Mouse (Mus musculus): ENCODE measurements around the gene Gadd45b. TPM values are rescaled to one million over a fixed set of nuclear protein-coding genes. Genes with fewer than 3 reads are reported as not detected.

The Gadd45b gene
- 16.2 and 29.7 TPM in 2 replicates for polyA plus RNA-seq (2012; rRNA removed)

DNA sequence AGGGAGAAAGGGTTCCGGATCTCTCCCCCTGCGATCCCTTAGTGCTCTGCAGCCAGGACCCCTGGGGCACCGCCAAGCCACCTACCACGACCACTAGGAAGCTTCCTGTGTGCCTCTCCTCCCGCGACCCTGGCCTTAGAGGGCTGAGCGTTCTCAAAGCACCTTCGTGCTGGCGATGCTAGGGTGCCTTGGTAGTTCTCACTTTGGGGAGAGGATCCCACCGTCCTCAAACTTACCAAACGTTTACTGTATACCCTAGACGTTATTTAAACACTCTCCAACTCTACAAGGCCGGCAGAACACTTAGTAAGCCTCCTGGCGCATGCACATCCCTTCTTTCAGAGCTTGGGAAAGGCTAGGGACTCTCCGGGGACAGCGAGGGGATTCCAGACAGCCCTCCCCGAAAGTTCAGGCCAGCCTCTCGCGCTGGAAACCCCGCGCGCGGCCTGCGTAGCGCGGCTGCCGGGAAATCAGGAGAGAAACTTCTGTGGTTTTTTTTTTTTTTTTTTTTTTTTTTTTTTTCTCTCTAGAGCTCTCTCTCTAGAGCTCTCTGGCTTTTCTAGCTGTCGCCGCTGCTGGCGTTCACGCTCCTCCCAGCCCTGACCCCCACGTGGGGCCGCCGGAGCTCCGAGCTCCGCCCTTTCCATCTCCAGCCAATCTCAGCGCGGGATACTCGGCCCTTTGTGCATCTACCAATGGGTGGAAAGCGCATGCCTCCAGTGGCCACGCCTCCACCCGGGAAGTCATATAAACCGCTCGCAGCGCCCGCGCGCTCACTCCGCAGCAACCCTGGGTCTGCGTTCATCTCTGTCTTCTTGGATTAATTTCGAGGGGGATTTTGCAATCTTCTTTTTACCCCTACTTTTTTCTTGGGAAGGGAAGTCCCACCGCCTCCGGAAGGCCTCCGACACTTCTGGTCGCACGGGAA, at the start of gene Gadd45b:
Gene Gadd45b (plus strand): TSS at position 775 of the 928 bp plus-strand sequence.
- under 1% methylated on average over 56 of the region's 56 CpGs for WGBS

DNA sequence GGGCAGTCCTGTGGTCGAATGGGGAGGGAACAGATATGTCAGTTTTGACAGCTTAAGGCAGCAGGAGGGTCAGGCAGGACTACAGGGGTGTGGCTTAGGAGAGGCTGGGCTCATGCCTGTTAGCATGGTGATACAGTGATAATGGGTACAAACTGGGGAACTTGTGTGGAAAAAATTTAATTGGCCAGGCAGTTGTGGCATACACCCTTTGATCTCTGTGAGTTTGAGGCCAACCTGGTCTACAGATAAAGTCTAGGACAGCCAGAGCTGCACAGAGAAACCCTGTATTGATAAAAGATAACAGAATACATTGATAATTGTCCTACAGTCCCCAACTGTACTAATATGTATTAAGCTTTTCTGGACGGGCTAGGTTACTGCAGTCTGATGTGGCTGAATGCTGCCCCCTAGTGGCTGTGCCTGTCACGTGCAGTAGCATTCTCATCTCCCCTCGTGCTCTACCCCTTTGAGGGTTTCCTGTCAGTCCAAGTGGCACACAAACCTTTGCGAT, 49.7 kb upstream of the Gadd45b start:
- H3K4me1 ChIP-seq (ENCODE audit: control insufficient read depth, insufficient read depth, insufficient read length, low read length) = no peaks in the 10 kb centered on the region
- TF ChIP-seq POLR2A (IDR thresholded peaks at IDR 0.05; ENCODE audit: low read depth, low read length) (no peak), CTCF (IDR thresholded peaks at IDR 0.05; ENCODE audit: extremely low read depth, insufficient read length, insufficient replicate concordance, low read depth, low read length) (peak; percentile 80; the same call in 1 of the 2 replicates)
- WGBS = 11% methylated on average over 5 of the region's 5 CpGs
- H3K27me3 ChIP-seq (ENCODE audit: control insufficient read depth, insufficient read depth, low read length) = no peaks in the 10 kb centered on the region
- H3K4me3 ChIP-seq (ENCODE audit: low read depth, low read length) = no peak overlapping the region
- no peaks in the 10 kb centered on the region for H3K36me3 ChIP-seq (ENCODE audit: control insufficient read depth, insufficient read depth, low read length)
- H3K27ac ChIP-seq (ENCODE audit: insufficient read depth, low read depth, low read length) = no peak overlapping the region

More for the DNA sequence above, at the start of gene Gadd45b:
- peak within 1 kb of the TSS; percentile 82 for H3K4me3 ChIP-seq (ENCODE audit: low read depth, low read length)
- H3K27ac ChIP-seq (ENCODE audit: insufficient read depth, low read depth, low read length) = peak within 1 kb of the TSS; percentile 87
- TF ChIP-seq CTCF (IDR thresholded peaks at IDR 0.05; ENCODE audit: extremely low read depth, insufficient read length, insufficient replicate concordance, low read depth, low read length) = 0 out of 2 replicates have a peak, but pooled peaks have one; percentile 8
- TF ChIP-seq POLR2A (IDR thresholded peaks at IDR 0.05; ENCODE audit: low read depth, low read length) = peak; percentile 99
- no peaks in the 10 kb centered on the region for H3K27me3 ChIP-seq (ENCODE audit: control insufficient read depth, insufficient read depth, low read length)
- H3K4me1 ChIP-seq (ENCODE audit: control insufficient read depth, insufficient read depth, insufficient read length, low read length) = peaks cover 30% of the 10 kb centered on the region
- H3K36me3 ChIP-seq (ENCODE audit: control insufficient read depth, insufficient read depth, low read length) = no peaks in the 10 kb centered on the region

DNA sequence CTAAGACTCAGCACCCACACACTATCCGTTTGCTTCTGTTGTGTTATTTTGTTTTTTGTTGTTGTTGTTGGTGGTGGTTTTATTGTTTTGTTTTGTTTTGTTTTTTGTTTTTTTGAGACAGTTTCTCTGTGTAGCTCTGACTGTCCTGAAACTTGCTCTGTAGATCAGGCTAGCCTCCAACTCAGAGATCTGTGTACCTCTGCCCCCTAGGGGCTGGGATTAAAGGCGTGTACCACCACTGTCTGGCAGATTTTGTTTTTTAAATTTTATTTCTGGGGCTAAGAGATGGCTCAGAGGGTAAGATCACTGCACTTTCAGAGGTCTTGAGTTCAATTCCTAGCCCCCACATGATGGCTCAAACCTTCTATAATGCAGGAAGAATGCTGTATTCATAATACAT, 49.0 kb upstream of the Gadd45b start:
- 66% methylated on average over 2 of the region's 2 CpGs for WGBS
- no peak for TF ChIP-seq POLR2A (IDR thresholded peaks at IDR 0.05; ENCODE audit: low read depth, low read length)
- no peak for TF ChIP-seq CTCF (IDR thresholded peaks at IDR 0.05; ENCODE audit: extremely low read depth, insufficient read length, insufficient replicate concordance, low read depth, low read length)
- no peaks in the 10 kb centered on the region for H3K36me3 ChIP-seq (ENCODE audit: control insufficient read depth, insufficient read depth, low read length)
- H3K4me3 ChIP-seq (ENCODE audit: low read depth, low read length) = no peak overlapping the region
- H3K4me1 ChIP-seq (ENCODE audit: control insufficient read depth, insufficient read depth, insufficient read length, low read length) = no peaks in the 10 kb centered on the region
- no peaks in the 10 kb centered on the region for H3K27me3 ChIP-seq (ENCODE audit: control insufficient read depth, insufficient read depth, low read length)
- no peak overlapping the region for H3K27ac ChIP-seq (ENCODE audit: insufficient read depth, low read depth, low read length)

DNA sequence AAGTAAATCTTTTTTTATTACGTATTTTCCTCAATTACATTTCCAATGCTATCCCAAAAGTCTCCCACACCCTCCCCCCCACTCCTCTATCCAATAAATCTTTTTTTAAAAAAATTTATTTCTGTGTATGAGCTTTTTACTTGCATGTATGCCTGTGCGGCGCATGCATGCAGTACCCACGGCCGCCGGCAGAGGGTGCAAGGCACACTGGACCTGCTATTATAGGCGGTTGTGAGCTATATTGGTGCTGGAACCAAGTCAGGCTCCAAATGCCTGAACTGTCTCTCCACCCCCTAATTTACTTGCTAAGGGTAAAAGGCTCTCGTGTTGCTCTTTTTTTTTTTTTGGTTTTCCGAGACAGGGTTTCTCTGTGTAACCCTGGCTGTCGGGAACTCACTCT, 48.6 kb upstream of the Gadd45b start:
- H3K4me1 ChIP-seq (ENCODE audit: control insufficient read depth, insufficient read depth, insufficient read length, low read length) = no peaks in the 10 kb centered on the region
- H3K4me3 ChIP-seq (ENCODE audit: low read depth, low read length) = no peak overlapping the region
- no peak overlapping the region for H3K27ac ChIP-seq (ENCODE audit: insufficient read depth, low read depth, low read length)
- no peaks in the 10 kb centered on the region for H3K27me3 ChIP-seq (ENCODE audit: control insufficient read depth, insufficient read depth, low read length)
- no peaks in the 10 kb centered on the region for H3K36me3 ChIP-seq (ENCODE audit: control insufficient read depth, insufficient read depth, low read length)
- TF ChIP-seq CTCF (IDR thresholded peaks at IDR 0.05; ENCODE audit: extremely low read depth, insufficient read length, insufficient replicate concordance, low read depth, low read length) (peak; percentile 82), POLR2A (IDR thresholded peaks at IDR 0.05; ENCODE audit: low read depth, low read length) (no peak)
- WGBS = 29% methylated on average over 10 of the region's 10 CpGs

DNA sequence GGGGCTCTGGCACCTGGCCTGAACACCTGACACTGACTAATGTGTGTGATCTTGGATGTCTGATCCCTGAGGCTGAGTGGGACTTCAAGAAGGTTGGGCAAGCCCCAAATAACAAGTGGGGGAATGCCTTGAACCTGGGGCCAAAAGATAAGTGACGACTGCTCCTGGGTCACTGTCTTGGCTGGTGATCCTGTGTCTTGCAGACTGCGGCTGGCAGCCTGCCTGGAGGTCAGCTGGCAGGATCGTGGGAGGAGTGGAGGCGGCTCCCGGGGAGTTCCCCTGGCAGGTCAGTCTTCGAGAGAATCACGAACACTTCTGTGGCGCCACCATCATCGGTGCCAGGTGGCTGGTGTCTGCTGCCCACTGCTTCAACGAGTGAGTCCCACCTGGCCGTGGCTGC, 42.7 kb upstream of the Gadd45b start:
- no peak for TF ChIP-seq CTCF (IDR thresholded peaks at IDR 0.05; ENCODE audit: extremely low read depth, insufficient read length, insufficient replicate concordance, low read depth, low read length)
- no peak for TF ChIP-seq POLR2A (IDR thresholded peaks at IDR 0.05; ENCODE audit: low read depth, low read length)
- Histone ChIP-seq H3K27me3 (ENCODE audit: control insufficient read depth, insufficient read depth, low read length) (0 out of 2 replicates have a peak, but pooled peaks cover 4% of the 10 kb centered on the region), H3K4me3 (ENCODE audit: low read depth, low read length) (no peak overlapping the region), H3K27ac (ENCODE audit: insufficient read depth, low read depth, low read length) (no peak overlapping the region), H3K4me1 (ENCODE audit: control insufficient read depth, insufficient read depth, insufficient read length, low read length) (peaks cover 5% of the 10 kb centered on the region), H3K36me3 (ENCODE audit: control insufficient read depth, insufficient read depth, low read length) (no peaks in the 10 kb centered on the region)
- WGBS = 10% methylated on average over 11 of the region's 11 CpGs

DNA sequence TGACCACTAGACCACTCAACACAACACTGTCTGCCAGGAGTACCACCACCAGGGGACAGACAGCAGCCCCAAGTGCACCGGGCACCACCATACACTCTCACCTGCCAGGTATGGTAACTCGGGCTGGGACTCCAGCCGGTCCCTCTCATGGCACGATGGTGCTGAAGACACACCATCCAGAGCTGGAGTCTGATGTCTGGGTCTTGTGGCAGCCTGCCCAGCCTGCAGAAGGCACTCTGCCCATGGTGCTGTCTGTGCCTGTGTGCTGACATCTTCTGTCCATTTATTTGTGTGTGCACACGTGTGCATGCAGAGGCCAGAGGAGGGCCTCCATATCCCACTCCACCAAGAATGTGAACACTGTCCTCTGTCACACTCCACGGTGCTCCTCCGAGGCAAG, 34.8 kb upstream of the Gadd45b start:
- Histone ChIP-seq H3K27me3 (ENCODE audit: control insufficient read depth, insufficient read depth, low read length) (no peaks in the 10 kb centered on the region), H3K36me3 (ENCODE audit: control insufficient read depth, insufficient read depth, low read length) (0 out of 2 replicates have a peak, but pooled peaks cover 5% of the 10 kb centered on the region), H3K4me3 (ENCODE audit: low read depth, low read length) (no peak overlapping the region), H3K27ac (ENCODE audit: insufficient read depth, low read depth, low read length) (no peak overlapping the region), H3K4me1 (ENCODE audit: control insufficient read depth, insufficient read depth, insufficient read length, low read length) (peaks cover 4% of the 10 kb centered on the region)
- WGBS = 75% methylated on average over 7 of the region's 7 CpGs
- no peak for TF ChIP-seq CTCF (IDR thresholded peaks at IDR 0.05; ENCODE audit: extremely low read depth, insufficient read length, insufficient replicate concordance, low read depth, low read length)
- TF ChIP-seq POLR2A (IDR thresholded peaks at IDR 0.05; ENCODE audit: low read depth, low read length) = no peak

DNA sequence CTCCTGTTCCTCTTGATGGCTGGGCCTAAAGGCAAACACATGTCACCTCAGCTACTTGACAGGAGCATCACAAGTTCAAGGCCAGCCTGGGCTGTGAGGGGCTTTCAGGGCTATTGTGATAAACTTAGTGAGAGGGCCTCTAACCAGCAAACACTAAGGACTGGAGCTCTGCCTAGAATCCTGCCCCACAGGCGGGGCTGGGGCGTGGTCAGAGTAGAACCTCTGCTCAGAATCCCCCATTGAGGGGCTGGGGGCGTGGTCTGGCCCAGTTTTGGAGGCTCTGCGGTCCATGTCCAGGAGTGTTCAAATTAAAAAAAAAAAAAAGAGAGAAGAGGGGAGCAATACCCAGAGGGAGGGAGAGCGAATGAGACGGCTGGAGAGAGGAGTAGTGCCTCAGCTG, 34.2 kb upstream of the Gadd45b start:
- 77% methylated on average over 6 of the region's 6 CpGs for WGBS
- Histone ChIP-seq H3K27me3 (ENCODE audit: control insufficient read depth, insufficient read depth, low read length) (no peaks in the 10 kb centered on the region), H3K27ac (ENCODE audit: insufficient read depth, low read depth, low read length) (no peak overlapping the region), H3K36me3 (ENCODE audit: control insufficient read depth, insufficient read depth, low read length) (0 out of 2 replicates have a peak, but pooled peaks cover 5% of the 10 kb centered on the region), H3K4me3 (ENCODE audit: low read depth, low read length) (no peak overlapping the region), H3K4me1 (ENCODE audit: control insufficient read depth, insufficient read depth, insufficient read length, low read length) (peaks cover 5% of the 10 kb centered on the region)
- TF ChIP-seq CTCF (IDR thresholded peaks at IDR 0.05; ENCODE audit: extremely low read depth, insufficient read length, insufficient replicate concordance, low read depth, low read length) (no peak), POLR2A (IDR thresholded peaks at IDR 0.05; ENCODE audit: low read depth, low read length) (no peak)

Measured in small intestine, adult 2 months (tissue).